Mouse (Mus musculus) midbrain, embryonic 13.5 days (tissue): Measurements from ENCODE around the gene Trpv1. TPM values are rescaled to one million over a fixed set of nuclear protein-coding genes. Genes with fewer than 3 reads are reported as not detected.

Experiments used
- ATAC-seq: fragments of 200-750 bp; cut with Nextera tagmentation; 2 replicates; pipeline ENCODE4 v1.8.0; 2017; ENCODE audit warnings: mild to moderate bottlenecking, moderate TSS enrichment, moderate library complexity
- H3K27ac ChIP-seq: fragments of 300-500 bp; sonication (generic); 2 replicates; pipeline ENCODE4 v1.5.1; 2015; ENCODE audit warnings: inconsistent platforms, mild to moderate bottlenecking, moderate library complexity
- H3K27me3 ChIP-seq: fragments of 300-500 bp; sonication (generic); 2 replicates; pipeline ENCODE4 v1.6.1; 2015; ENCODE audit warnings: mild to moderate bottlenecking, inconsistent platforms
- H3K36me3 ChIP-seq: fragments of 300-500 bp; sonication (generic); 2 replicates; pipeline ENCODE4 v1.6.1; 2015; ENCODE audit warnings: mild to moderate bottlenecking, inconsistent platforms
- H3K4me1 ChIP-seq: fragments of 300-500 bp; sonication (generic); replicated peaks from 2 replicates; pipeline ENCODE4 v1.6.1; 2015; ENCODE audit warnings: inconsistent platforms
- H3K4me2 ChIP-seq: fragments of 300-500 bp; sonication (generic); replicated peaks from 2 replicates; pipeline ENCODE4 v1.6.1; 2015; ENCODE audit warnings: moderate library complexity, mild to moderate bottlenecking, inconsistent platforms
- H3K4me3 ChIP-seq: fragments of 300-500 bp; sonication (generic); replicated peaks from 2 replicates; pipeline ENCODE4 v1.5.1; 2015; ENCODE audit warnings: mild to moderate bottlenecking, inconsistent platforms
- H3K9ac ChIP-seq: fragments of 300-500 bp; sonication (generic); replicated peaks from 2 replicates; pipeline ENCODE4 v1.6.1; 2015; ENCODE audit warnings: mild to moderate bottlenecking, inconsistent platforms
- H3K9me3 ChIP-seq: fragments of 300-500 bp; sonication (generic); 2 replicates; pipeline ENCODE4 v1.6.1; 2016; ENCODE audit warnings: mild to moderate bottlenecking, inconsistent platforms
- WGBS: fragments of 180-500 bp; shearing (Covaris S2); methylation state at CpG from one replicate; pipeline ENCODE4 v1.1.7; 2015; 5-methylcytosine and 5-hydroxymethylcytosine counted together
- polyA plus RNA-seq: library from polyadenylated mRNA; unstranded; fragments of >200 nt; fragmentation: Nextera tagmentation; extraction: Ambion mirVana; gene quantifications from 2 replicates; pipeline ENCODE4 v1.2.1, GENCODE M21; 2015

Trpv1 gene
- polyA plus RNA-seq, 1 experiment from 2014 or later = 0.22 TPM

GRCm38 (mm10) chr11:73205194-73205593 lies 28.9 kb upstream of the Trpv1 start:
- Histone ChIP-seq H3K27ac (no peak overlapping the region), H3K4me1 (peaks cover under 1% of the 10 kb centered on the region; the same call in 1 of the 2 replicates), H3K4me2 (no peak overlapping the region), H3K4me3 (no peak overlapping the region), H3K27me3 (no peaks in the 10 kb centered on the region), H3K9ac (no peak overlapping the region), H3K9me3 (no peaks in the 10 kb centered on the region), H3K36me3 (no peaks in the 10 kb centered on the region)
- ATAC-seq = no peak
- 87% methylated on average over 7 of the region's 7 CpGs for WGBS

GRCm38 (mm10) chr11:73207621-73208020 lies 26.5 kb upstream of the Trpv1 start:
- Histone ChIP-seq H3K9me3 (no peaks in the 10 kb centered on the region), H3K9ac (no peak overlapping the region), H3K4me3 (no peak overlapping the region), H3K4me2 (no peak overlapping the region), H3K27me3 (no peaks in the 10 kb centered on the region), H3K27ac (no peak overlapping the region), H3K36me3 (no peaks in the 10 kb centered on the region), H3K4me1 (no peaks in the 10 kb centered on the region)
- no peak for ATAC-seq
- 74% methylated on average over 2 of the region's 2 CpGs for WGBS

DNA sequence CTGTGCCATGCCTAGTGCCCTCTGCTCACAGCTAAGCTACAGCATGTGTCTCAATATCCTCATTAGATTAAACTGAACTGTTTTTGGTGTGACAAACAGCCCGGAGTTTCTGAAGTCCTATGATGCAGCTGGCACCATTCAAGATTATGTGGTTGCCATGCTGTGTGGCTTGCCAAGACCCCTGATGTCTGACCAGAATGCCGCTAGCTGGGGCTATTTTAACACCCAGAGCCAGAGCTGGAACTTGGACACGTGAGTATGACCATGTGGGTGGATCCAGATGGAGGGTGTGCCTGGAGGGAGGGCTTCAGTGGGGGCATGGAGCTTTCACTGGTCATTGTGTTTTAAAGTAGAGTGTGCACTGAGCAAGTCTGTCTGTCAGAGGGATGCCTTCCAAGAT lies 20.1 kb upstream of the Trpv1 start:
- WGBS = 77% methylated on average over 3 of the region's 3 CpGs
- Histone ChIP-seq H3K4me1 (no peaks in the 10 kb centered on the region), H3K27me3 (no peaks in the 10 kb centered on the region), H3K27ac (no peak overlapping the region), H3K36me3 (no peaks in the 10 kb centered on the region), H3K4me2 (no peak overlapping the region), H3K9ac (no peak overlapping the region), H3K4me3 (no peak overlapping the region), H3K9me3 (no peaks in the 10 kb centered on the region)
- ATAC-seq = no peak

DNA sequence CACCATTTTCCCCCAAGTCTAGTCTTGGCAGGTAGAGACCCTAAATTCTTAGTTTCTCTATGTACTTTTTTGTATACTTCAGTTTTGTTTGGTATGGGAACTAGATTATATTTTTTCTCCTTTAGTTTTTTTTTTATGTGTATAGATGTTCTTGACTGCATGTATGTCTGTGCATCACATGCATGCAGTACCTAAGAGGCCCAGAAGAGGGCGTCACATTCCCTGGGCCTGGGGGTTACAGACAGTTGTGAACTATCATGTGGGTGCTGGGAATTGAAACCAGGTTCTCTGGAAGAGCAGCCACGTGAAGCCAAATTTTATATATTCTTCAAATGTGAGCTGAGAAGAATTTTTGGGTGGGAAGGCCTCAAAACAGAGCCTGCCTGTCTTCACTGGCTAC lies 14.4 kb upstream of the Trpv1 start:
- H3K27ac ChIP-seq = no peak overlapping the region
- H3K4me3 ChIP-seq = no peak overlapping the region
- no peaks in the 10 kb centered on the region for H3K27me3 ChIP-seq
- H3K4me2 ChIP-seq = no peak overlapping the region
- H3K9me3 ChIP-seq = no peaks in the 10 kb centered on the region
- no peaks in the 10 kb centered on the region for H3K4me1 ChIP-seq
- 67% methylated on average over 2 of the region's 2 CpGs for WGBS
- no peak for ATAC-seq
- H3K36me3 ChIP-seq = no peaks in the 10 kb centered on the region
- no peak overlapping the region for H3K9ac ChIP-seq

- no peak overlapping the region for H3K9ac ChIP-seq
- WGBS = 100% methylated on average over 1 of the region's 1 CpGs
- H3K4me1 ChIP-seq = no peaks in the 10 kb centered on the region
- H3K4me3 ChIP-seq = no peak overlapping the region
- ATAC-seq = no peak
- H3K27ac ChIP-seq = no peak overlapping the region
- H3K27me3 ChIP-seq = no peaks in the 10 kb centered on the region
- H3K9me3 ChIP-seq = no peaks in the 10 kb centered on the region
- no peaks in the 10 kb centered on the region for H3K36me3 ChIP-seq
- H3K4me2 ChIP-seq = no peak overlapping the region
These were observed 13.4 kb upstream of the Trpv1 start for GRCm38 (mm10) chr11:73220651-73221050.

DNA sequence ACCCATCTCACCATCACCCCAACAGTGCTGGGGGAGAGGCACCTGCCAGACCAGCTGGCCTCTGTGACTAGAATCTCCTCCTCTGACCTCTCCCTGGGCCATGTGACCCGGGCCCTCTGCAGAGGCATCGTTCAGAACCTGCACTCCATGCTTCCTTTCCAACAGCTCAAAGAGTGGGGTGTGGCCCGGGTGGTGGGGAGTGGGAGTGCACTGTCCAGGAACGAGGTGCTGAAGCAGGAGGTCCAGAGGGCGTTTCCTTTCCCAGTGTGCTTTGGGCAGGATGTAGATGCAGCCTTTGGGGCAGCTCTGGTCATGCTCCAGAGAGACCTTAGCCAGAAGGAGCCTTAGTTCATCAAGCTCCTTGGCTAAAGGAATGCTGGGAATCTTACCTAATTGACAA lies 11.2 kb upstream of the Trpv1 start:
- H3K27ac ChIP-seq = no peak overlapping the region
- H3K9me3 ChIP-seq = no peaks in the 10 kb centered on the region
- no peak for ATAC-seq
- WGBS = 58% methylated on average over 5 of the region's 5 CpGs
- H3K4me3 ChIP-seq = no peak overlapping the region
- no peaks in the 10 kb centered on the region for H3K36me3 ChIP-seq
- H3K4me1 ChIP-seq = no peaks in the 10 kb centered on the region
- H3K9ac ChIP-seq = no peak overlapping the region
- H3K27me3 ChIP-seq = no peaks in the 10 kb centered on the region
- H3K4me2 ChIP-seq = no peak overlapping the region

DNA sequence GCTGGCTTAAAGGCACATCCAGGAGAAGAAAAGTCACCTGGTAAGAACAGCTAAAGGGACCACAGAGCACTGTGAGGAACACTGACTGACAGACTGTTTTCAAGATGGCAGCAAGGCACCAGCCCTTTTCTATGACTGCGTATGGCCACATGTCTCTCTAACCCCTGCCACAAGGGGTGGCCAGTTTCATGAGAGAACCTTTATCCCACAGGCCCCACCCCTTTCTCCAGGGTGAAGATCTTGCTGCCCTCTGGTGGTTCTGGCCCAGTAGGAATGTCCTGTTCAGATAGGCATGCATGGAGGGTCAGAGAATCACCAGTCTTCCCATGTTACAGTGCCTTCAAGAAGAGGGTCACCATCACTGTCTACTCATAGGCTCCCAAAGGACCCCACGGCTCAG lies 10.1 kb upstream of the Trpv1 start:
- Histone ChIP-seq H3K27me3 (no peaks in the 10 kb centered on the region), H3K9me3 (peaks cover 4% of the 10 kb centered on the region), H3K4me3 (no peak overlapping the region), H3K9ac (no peak overlapping the region), H3K4me2 (no peak overlapping the region), H3K27ac (no peak overlapping the region), H3K36me3 (no peaks in the 10 kb centered on the region), H3K4me1 (no peaks in the 10 kb centered on the region)
- WGBS = 78% methylated on average over 2 of the region's 2 CpGs
- no peak for ATAC-seq

DNA sequence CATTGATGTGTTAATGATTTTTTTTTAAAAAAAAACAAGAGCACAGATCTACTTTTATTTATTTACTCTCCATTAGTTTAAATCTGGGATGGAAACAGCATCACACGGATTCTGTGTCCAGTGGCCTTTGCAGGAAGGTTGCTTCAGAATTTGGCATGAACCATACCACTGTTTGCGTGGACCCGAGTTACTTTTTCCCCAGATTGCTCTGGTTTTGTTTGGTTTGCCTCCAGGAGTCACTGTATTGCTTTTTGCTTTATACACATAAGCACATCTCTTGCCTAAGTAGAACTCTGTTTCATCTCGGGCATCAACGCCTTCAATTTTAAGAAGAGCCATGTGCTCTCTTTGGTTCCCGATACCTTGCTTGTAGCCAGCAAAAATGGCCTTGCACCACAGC lies 8.2 kb upstream of the Trpv1 start:
- ATAC-seq = no peak
- 94% methylated on average over 6 of the region's 6 CpGs for WGBS
- no peak overlapping the region for H3K4me2 ChIP-seq

GRCm38 (mm10) chr11:73228881-73229280 lies 5.2 kb upstream of the Trpv1 start:
- Histone ChIP-seq H3K27ac (no peak overlapping the region), H3K4me1 (no peaks in the 10 kb centered on the region), H3K36me3 (no peaks in the 10 kb centered on the region), H3K4me3 (no peak overlapping the region), H3K27me3 (no peaks in the 10 kb centered on the region), H3K9me3 (peaks cover 8% of the 10 kb centered on the region), H3K9ac (no peak overlapping the region), H3K4me2 (no peak overlapping the region)
- no peak for ATAC-seq
- 83% methylated on average over 5 of the region's 5 CpGs for WGBS

More for the DNA sequence above, 8.2 kb upstream of the Trpv1 start:
- Histone ChIP-seq H3K4me3 (no peak overlapping the region), H3K9me3 (peaks cover 8% of the 10 kb centered on the region), H3K9ac (no peak overlapping the region), H3K27me3 (no peaks in the 10 kb centered on the region), H3K27ac (no peak overlapping the region), H3K36me3 (no peaks in the 10 kb centered on the region), H3K4me1 (no peaks in the 10 kb centered on the region)

GRCm38 (mm10) chr11:73230081-73230480 lies 4.0 kb upstream of the Trpv1 start:
- H3K9me3 ChIP-seq = peaks cover 8% of the 10 kb centered on the region
- H3K9ac ChIP-seq = no peak overlapping the region
- WGBS = 87% methylated on average over 5 of the region's 5 CpGs
- ATAC-seq = no peak
- H3K4me3 ChIP-seq = no peak overlapping the region
- no peak overlapping the region for H3K4me2 ChIP-seq
- H3K36me3 ChIP-seq = no peaks in the 10 kb centered on the region
- no peaks in the 10 kb centered on the region for H3K27me3 ChIP-seq
- no peak overlapping the region for H3K27ac ChIP-seq
- H3K4me1 ChIP-seq = no peaks in the 10 kb centered on the region

DNA sequence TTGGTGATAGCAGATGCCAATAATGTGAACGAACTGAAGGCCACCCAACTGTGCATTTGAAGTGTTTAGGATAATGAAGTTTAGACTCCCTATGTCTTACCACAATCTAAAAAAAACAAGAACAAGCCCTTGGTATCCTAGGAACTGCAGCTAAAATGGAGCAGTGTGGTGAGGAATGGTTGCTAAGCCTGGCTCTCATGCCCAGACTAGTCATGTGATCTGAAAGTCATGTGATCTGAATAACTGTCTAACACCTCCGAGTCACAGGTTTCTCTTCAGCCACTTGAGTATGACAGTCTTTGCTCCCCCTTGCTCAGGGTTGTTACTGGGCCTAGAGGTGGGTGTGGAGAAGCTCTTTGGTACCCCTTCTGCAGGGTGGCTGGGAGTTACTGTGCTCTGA lies 1.6 kb upstream of the Trpv1 start:
- no peak for ATAC-seq
- H3K4me3 ChIP-seq = no peak overlapping the region
- H3K27me3 ChIP-seq = no peaks in the 10 kb centered on the region
- WGBS = 75% methylated on average over 2 of the region's 2 CpGs
- H3K9ac ChIP-seq = no peak overlapping the region
- peaks cover 8% of the 10 kb centered on the region for H3K9me3 ChIP-seq
- no peak overlapping the region for H3K27ac ChIP-seq
- H3K36me3 ChIP-seq = no peaks in the 10 kb centered on the region
- H3K4me2 ChIP-seq = no peak overlapping the region
- no peaks in the 10 kb centered on the region for H3K4me1 ChIP-seq

DNA sequence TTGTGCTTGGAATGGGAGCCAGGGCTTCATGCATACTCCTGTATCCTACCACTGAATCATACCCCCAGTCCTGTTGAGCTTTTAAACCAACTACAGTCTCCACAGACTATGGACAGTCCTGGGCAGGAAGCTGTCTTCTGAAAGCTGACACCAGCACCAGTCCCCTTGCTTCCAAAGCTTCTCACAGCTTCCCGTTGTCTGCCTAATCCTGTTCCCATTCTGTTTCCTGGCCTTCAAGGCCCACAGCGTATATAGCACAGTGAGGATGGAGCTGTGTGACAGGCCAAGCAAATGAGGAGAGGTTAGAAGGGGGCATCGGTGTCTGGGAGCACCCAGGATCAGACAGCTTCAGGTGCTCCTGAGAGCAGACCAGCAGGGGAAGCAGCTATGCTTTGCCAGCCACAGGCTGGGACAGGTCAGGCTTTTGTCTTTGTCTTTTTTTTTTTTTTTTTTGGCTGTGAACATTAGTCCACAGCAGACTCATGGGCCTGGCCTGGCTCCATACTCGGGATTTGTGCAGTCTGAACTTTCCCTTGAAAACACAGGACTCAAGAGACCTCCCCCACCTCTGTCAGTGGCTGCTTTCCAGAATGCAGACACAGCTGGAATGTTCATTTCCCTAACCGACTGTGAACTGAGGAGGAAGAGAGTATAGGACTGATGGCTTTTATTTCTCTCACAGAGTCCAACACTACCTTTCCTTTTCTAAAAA lies 2.1 kb downstream of the Trpv1 start:
- 49% methylated on average over 5 of the region's 5 CpGs for WGBS
- no peak overlapping the region for H3K4me2 ChIP-seq
- H3K36me3 ChIP-seq = no peaks in the 10 kb centered on the region
- H3K4me3 ChIP-seq = no peak overlapping the region
- H3K27me3 ChIP-seq = no peaks in the 10 kb centered on the region
- H3K9ac ChIP-seq = no peak overlapping the region
- ATAC-seq = no peak
- H3K9me3 ChIP-seq = no peaks in the 10 kb centered on the region
- no peaks in the 10 kb centered on the region for H3K4me1 ChIP-seq
- H3K27ac ChIP-seq = no peak overlapping the region

DNA sequence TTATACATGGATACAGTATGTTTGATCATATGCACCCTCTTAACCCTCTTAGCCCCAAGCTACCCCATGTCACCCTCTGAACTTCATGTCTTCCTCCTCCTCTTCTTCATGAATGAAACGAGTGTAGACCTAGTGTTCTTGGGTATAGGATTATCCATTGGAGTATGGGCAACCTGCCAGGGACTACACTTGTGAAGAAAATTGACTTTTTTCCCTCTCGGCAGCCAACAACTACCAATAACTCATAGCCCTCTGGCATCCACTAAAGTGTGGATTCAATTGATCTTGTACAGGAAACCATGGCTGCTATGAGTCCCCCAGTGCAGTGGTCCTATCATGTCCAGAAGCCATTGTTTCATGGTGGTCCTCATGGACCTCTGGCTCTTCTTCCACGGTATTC lies 2.6 kb downstream of the Trpv1 start:
- 85% methylated on average over 3 of the region's 3 CpGs for WGBS
- H3K4me1 ChIP-seq = no peaks in the 10 kb centered on the region
- no peak overlapping the region for H3K27ac ChIP-seq

More for the DNA sequence above, 2.6 kb downstream of the Trpv1 start:
- no peaks in the 10 kb centered on the region for H3K27me3 ChIP-seq
- ATAC-seq = no peak
- no peaks in the 10 kb centered on the region for H3K9me3 ChIP-seq
- H3K36me3 ChIP-seq = no peaks in the 10 kb centered on the region
- no peak overlapping the region for H3K9ac ChIP-seq
- no peak overlapping the region for H3K4me3 ChIP-seq
- no peak overlapping the region for H3K4me2 ChIP-seq
